Mouse (Mus musculus) ovary, postnatal 36 days (tissue): ENCODE results near the gene Calm1.
"Not testable (repeated sequence)": the region's sequence is repeated elsewhere in the genome, so short reads cannot be mapped to it uniquely, and the experiment has no call there.

Source experiments
- DNase-seq: peaks from one replicate; pipeline ENCODE4 v3.0.0; 2022; ENCODE audit warnings: low spot score, mixed read lengths

Calm1 gene

DNA sequence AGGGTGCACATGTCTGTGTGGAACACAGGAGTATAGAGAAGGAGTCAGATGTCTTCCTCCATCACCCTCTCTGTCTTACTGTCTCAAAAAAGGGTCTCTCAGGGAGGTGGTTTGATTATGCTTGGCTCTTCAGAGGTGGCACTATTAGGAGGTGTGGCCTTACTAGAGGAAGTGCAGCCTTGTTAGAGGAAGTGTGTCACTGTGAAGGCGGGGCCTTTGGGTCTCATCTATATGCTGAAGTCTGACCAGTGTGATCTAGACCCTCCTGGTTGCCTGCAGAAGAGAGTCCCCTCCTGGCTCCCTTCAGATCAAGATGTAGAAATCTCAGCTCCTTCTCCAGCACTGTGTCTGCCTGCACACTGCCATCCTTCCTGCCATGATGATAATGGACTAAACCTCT, 5.1 kb upstream of the Calm1 start:
- no peak for DNase-seq

DNA sequence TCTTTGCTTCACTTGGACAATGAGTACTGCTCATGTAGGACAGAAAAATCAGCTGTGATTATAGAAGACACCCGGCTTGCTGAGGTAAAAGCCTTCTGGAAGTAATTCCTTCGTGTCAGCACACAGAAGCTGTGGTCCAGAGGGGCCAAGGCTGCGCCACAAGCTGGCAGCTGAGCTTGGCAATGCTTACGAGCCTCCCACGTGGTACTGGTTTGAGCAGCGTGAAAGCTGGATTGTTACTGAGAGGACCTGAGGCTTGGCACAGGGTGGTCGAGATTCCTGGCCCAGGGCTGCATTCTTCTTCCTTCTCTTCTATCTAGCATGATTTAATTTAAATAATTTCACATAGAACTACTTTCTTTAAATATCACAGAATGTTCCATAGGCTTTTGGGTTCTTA, 2.4 kb upstream of the Calm1 start:
- DNase-seq: no peak

DNA sequence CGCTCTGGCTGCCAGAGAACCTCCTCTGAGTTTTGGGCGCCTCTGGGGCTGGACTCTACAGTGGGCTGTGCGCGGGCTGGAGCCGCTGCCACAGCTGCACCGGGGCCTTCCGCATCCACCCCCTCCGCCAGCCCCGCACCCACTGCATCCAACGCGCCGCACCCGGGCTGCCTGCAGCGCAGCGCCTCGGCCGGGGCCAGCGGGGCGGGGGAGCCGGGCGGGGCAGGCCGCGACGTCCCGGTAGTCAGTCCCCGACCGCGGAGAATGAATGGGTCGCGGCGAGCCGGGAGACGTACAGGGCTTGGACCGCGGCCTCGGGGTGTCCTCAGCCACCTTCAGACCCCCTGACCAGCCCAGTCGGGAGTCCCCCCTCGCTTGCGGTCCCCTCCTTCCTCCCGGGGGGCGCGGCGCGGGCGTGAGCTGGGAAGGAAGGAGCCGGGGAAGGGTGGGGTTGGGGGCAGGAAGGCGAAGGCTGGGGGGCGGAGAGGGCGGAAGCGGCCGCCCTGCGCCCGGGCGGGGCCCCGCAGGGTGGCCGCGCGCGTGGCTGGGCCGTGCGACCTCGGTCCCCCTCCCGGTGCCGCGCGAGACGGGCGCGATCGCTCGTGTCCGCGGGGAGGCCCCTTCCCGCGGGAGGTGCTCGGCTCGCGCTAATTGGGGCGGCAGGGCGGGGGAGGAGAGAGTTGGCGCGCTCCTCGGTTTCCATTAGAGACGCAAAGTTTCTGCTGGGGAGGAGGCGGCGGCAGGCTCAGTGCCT, 833 bp downstream of the Calm1 start:
- DNase-seq: peak; percentile 72

DNA sequence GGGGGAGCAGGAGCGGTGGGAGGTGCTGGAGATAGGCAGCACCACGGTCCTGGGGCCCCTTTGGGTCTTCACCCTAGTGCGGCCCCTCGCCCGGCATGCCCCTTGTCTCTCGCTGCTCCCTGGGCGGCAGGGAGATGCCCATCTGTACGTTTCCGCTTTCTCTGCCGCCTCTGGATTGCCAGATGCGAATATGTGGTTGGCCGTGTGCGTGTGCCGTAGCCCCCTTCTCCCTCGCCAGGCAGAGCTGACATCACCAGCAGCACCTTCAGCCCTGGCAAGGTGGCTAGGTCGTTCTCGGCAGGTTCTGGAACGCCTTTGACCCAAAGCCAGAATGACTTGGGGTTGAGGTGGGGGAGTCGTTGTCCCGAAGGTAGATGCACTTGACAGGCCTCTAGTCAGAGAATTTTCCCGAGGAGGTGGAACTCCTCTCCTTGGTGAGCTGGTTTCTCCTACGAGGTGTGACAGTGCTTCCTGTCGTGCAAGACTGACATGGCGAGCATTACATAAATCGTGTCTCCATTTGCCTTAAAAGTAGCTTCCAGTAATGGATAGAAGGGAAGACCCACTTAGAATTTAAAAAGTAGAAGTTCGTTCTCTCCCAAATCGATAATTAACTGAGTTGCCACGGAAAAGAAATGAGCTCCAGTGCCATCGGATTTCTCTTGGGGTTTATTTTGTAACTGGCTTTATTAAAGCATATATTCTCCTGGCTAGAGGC, 1.6 kb downstream of the Calm1 start:
- DNase-seq: no peak

DNA sequence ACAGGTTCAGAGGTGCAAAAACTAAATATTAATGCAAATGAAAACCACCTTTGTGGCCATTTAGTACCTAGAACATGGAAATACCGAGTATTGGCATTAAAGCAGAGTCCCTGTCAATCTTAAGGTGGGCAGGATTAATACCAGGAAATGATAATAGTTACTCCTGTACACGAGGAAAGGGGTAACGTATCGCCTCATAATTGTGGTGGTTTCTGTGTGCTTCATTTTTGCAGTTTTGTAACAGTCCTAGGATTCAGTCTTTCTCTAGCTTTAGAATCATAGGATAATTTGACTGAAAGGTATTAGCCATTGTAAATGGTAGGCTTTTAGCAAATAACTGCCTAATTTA, 2.1 kb downstream of the Calm1 start:
- no peak for DNase-seq

DNA sequence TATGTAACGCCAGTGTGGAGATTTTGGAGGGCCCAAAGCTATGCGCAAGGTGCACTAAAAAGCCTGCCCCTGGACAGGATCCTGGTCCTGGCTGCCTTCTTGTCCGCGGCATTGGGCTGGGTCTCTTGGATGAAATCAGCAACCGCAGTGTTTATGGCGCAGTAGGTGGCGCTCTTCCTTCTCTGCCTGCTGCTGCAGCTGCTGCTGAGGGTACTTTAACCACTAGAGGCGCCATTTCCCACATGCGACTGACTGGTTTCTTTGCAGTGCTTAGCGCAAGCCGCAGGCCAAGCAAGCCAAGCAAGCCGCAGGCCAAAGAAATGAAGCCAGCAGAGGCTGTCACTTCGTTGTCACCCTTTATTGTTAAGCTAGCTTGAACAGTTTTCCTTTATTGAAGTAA, 2.6 kb downstream of the Calm1 start:
- DNase-seq: peak; percentile 86

DNA sequence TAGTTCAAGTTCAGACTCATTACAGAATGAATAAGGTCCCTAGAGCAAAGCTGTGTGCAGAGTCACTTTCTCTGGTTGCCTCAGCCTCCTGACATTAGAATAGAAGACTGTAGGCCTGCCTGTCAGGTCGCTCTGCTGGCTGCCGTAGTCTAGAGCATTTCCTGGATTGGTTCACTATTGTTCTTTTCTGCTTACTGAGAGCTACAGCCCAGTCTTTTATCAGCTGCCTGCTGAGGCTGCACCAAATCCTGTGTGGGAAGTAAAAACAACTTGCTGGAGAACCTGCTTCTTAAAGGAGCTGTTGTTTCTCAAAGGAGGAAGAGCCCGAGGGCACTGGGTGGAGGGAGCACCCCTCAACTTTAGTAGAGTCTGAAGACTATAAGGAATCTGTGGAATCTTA, 4.5 kb downstream of the Calm1 start:
- no peak for DNase-seq

DNA sequence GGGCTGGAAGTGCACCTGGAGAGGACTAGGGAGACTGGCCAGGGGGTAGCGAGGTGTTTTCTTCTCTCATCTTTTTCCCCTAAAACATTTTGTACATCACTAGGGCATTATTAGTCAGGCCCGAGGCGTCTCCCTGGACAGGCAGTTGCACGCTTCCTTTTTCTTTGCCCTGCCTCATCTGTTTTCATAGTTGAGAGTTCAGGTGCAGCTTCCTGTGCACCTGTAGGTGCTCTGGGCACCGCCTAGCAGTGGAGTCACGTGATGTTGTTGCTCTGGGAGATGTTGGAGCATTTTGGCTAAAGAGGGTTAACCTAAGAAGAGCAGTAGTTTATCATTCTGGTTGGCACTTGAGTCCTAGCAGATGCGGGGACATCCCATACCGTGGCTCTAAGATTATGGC, 5.9 kb downstream of the Calm1 start:
- DNase-seq: no peak

DNA sequence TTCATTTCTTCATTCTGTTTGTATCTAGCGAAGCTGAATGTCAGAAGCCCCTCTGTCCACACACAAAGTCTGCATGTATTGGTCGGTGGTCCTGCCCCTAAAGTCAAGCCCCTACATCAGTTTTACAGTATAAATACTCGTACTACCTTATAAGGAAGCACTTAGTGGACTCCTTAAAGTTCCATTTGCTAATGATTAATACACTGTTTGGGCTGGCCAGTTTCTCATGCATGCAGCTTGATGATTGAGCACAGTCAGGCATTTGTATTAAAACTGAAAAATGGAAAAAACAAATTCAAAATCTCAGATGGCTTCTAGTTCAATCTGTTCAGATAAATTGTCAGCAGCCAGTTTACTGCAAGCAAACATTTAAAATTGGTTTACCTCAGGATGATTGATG, 7.3 kb downstream of the Calm1 start:
- DNase-seq: no peak

DNA sequence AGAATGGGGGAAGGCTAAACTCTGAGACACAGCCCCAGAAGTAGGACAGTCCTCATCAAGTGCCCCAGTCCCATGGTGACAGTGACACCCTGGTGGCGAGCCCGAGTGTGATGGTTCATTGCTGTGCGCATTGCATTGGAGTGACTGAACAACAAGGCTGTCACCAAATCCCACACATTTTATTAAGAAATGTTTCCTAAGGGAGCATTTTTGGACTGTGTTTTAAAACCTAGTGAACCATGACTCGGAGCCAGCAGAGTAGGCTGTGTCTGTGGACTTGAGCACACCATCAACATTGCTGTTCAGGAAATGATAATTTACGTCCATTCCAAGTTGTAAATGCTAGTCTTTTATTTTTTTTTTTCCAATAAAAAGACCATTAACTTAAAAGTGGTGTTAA, 7.7 kb downstream of the Calm1 start:
- DNase-seq: no peak

DNA sequence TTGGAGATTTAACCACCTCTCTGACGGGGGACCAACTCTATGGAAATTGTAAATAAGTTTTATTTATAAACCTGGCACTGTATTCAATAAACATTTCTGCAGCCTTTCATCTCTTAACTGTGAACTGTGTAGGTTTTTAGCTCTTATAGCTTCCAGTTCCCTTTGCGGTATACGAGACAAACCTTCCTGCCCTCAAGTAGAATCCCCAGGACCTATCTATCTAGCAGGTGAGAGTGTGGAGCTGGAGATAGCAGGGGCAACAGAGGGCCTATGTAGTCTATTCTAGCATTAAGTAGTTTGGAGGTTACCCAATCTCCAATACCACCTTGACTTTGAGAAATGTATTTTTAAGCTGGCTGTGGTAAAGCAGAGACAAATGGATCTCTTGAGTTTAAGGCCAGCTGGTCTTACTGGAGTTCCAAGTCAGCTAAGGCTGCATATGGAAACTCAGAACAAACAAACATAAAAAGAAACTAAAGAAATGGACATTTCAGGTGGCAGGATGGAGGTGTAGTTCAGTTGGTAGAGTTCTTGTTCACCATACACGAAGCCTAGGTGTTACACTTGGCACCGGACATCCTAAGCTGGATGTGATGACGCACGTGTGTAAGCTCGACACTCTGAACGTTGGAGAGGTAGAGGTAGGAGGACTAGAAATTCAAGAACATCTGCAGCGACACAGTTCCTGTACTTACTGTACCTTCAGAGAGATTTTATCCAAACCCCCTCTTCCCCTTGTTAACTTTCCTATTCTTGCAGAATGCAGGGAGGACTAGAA, 10.7 kb downstream of the Calm1 start:
- no peak for DNase-seq

DNA sequence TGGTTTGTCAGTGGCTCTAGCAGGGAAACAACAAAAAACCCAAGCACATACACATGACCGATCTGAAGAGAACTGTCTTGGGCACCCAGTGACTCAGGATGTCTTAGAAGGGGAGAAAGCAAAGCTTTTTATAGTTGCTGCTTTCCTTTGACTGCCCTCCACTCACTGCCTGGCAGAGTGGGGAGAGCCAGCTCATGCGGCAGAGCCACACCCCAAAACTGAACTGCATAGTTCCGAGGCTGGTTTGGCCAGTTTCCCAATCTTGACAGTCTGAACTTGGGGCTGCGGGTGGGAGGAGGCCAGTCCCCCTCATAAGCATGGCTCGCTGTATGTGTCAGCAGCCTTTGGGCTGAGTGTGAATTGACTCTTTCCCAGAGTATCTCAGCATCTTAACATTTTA, 11.7 kb downstream of the Calm1 start:
- DNase-seq: no peak

DNA sequence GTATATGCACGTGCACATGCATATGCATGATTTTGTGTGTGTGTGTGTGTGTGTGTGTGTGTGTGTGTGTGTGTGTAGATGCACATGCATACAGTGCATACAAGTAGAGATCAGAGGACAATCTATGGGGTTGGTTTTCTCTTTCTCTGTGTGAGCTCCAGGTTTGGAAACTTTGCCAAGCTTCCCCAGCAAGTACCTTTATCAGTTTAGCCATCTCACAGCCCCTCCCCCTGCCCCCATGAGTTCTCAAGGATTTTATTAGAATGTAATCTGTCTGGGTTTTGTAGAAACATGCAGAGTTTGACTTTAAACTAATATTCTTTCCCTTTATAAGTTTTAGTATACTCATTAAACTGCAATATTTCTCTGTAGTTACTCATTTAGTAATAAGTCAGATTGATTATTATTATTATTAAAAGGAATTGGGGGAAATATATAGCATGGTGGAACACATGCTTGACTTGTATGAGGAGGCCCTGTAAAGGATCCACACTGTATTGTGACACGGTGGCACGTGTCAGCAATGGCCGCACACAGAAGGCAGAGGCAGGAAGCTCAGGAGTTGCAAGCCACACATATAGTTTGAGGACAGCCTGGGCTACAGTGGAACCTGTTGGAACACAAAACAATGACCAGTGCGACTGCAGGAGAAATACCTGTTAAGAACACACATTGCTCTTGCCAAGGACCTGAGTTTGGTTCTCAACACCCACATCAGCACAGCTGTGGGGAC, 12.4 kb downstream of the Calm1 start:
- DNase-seq: no peak

DNA sequence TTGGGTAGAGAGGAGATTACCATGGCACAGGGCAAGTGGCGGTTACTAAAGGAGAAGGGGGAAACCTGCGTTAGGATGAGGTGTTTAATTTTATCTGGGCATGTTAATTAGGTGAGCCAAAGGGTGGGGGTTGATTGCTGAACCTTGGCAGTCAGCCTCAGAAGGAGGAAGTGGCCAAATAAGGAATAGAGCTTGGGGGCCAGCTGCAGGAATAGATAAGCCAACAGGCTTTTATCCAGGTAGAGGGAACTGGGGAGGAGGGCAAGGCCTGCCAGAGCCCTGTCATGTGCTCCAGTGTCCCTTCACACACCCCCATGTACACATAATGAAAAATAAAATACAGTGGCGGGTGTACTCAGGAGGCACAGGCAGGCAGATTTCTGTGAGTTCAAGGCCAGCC, 13.2 kb downstream of the Calm1 start:
- no peak for DNase-seq

DNA sequence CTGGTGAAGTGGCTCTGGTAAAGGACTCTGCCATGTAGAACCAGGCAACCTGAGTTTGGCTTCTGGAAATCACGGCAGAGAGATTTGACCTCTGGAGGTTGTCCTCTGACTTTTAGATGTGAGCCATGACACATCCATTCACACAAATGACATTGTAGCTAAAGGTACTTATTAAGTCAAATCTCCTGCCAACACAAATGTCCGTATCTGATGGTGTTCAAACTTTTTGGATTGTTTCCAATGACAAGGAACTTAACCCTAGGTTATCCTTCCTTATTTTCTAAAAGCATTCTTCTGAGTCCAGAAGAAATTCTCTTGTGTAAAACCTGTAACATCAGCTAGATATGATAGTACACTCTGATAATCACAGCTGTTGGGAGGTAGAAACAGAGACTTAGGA, 13.9 kb downstream of the Calm1 start:
- no peak for DNase-seq

DNA sequence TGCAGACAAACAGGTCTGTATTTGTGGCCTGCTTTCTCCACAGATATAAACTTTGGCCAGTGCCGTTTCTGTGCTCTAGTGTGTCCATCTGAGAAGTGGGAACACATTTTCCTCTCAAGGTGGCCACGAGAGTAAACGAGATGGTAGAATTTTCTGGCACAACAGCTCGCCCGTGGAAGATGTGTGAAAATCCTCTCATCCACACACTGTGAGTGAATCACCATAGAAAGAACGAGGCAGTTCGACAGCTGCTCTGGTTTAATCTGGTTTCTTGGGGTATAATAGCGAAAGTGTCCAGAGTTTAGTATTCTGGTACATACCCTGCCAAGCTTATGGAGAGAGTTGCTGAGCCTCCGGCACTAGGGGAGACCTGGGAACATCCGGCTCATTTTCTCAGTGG, 14.9 kb downstream of the Calm1 start:
- DNase-seq: no peak

DNA sequence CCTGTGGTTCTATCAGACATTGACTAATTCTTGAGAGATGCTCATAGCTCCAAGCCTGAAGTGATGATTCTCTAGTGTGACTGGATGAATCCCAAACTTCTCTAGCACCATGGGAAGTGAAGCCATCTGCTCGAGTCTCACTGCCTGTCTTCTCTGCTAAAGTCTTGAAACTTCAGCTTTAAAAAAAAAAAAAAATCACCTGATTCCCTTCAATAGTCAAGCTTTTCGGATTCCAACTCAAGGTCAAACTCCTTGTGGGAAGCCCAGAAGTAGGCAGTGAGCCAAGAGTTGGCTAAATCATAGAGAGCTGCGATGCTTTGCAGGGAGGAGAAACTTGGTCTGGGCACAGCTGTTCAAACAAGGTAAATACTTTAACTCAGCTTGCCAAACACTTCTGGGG, 15.5 kb downstream of the Calm1 start:
- DNase-seq: no peak

DNA sequence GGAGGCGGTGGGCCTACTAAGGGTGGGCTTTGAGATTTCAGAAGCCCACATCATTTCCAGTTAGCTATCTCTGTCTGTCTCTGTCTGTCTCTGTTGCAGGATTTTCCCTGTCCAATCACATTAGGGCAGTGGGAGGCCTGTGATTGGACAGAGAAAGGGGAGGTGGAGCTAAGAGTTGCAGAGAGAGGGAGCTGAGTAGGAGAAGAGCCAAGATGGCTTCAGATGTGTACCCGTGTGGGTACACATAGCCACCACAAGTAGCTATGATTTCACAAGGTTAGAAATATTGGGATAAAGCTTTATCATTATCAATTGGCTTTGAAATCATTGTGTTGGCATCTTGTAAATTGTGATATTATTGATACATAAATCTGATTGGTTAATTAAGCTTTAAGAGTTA, 17.9 kb downstream of the Calm1 start:
- DNase-seq: not testable (repeated sequence)

DNA sequence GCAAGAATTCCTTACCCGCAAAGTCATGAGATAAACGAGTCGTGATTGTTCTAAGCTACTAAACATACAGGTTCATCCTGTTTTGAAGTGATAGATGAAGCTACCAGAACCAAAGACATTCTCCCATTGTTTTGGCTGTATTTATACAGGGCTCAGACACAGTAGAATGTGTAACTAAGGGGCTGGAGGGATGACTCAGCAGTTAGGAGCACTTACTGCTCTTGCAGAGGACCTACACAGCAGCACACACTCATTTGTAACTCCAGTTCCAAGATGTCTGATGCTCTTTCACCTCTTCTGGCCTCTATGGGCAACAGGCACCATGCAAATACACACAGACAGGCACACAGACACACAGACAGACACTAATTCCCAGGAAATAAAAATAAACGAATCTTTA, 20.8 kb downstream of the Calm1 start:
- no peak for DNase-seq

DNA sequence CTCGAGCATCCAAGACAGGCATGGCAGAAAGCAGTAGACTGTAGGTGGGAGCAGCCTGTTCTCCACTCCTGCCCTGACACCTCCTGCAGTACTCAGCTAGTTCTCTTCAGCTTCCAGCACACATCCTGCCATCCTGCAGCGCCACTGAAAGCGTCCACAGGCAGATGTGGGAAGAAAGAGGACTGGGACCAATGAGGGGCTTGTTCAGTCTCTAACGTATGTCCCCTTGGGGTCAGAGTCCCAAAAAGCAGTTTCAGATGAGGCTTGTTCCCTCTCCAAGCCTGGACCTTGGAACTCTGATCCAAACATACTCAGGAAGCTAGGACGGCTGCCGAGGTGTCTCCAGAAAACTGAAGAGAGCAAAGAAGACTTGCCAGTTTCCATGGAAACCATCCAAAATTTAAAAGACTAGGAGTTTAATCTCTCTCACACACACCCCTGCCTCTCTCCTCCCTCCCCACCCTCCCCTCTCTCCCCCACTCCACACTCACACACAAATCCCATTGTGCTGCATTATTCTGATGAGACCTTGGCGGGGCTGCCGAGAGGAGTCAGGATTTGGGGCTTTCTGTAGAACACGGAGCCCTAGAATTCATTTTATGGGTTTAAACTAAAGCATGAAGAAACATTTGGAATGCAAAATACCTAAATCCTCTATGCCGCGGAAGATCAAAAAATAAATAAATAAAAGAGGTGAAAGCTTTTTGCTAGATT, 22.5 kb downstream of the Calm1 start:
- DNase-seq: no peak

DNA sequence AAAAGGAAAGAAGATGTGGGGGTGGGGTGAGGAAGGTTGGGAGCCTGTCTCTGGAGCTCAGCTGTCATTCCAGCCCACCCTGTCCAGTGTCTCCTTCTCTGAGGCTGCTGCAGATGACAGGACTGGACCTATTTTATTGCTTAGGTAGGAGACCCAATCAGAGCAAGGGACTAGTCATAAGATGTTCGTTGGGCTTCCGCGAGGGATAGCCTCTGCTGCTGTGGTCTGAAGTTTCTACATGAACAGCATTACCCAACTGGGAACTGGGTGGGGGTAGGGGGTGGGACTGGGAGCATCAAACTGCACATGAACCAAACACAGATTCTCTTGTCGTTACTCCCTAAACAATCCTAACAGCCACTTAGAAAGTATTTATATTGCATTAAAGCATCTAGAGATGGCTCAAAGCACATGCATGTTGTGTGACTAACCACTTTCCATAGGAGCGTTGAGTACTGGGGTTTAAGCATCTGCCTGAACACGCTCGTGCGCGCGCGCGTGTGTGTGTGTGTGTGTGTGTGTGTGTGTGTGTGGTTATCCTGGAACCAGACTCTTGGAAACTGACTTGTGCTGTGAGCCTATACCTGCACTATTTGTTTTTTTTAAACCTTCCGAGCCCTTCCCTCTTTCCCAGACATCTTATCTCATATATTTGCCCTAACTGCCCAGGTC, 23.2 kb downstream of the Calm1 start:
- no peak for DNase-seq
